Mouse (Mus musculus): ENCODE results near the gene Ccdc169. TPM values are rescaled to one million over a fixed set of nuclear protein-coding genes. Genes with fewer than 3 reads are reported as not detected.

Ccdc169 gene
- polyA plus RNA-seq, 2 experiments = 0.11 to 0.25 TPM

GRCm38 (mm10) chr3:55163510-55163909 is 26.4 kb downstream of the Ccdc169 start:
- 25% methylated on average over 4 of the region's 4 CpGs for WGBS
- Histone ChIP-seq H3K4me1 (ENCODE audit: control insufficient read depth, insufficient read depth, low read length) (no peaks in the 10 kb centered on the region), H3K27me3 (ENCODE audit: control insufficient read depth, insufficient read depth, low read length) (no peaks in the 10 kb centered on the region), H3K4me3 (replicated peaks; ENCODE audit: low read length) (no peak overlapping the region), H3K36me3 (ENCODE audit: control insufficient read depth, insufficient read depth, low read length) (no peaks in the 10 kb centered on the region), H3K27ac (replicated peaks; ENCODE audit: low read depth, low read length) (no peak overlapping the region), H3K9me3 (ENCODE audit: control insufficient read depth, low read length) (no peaks in the 10 kb centered on the region), H3K4me2 (replicated peaks; ENCODE audit: low read depth, low read length, severe bottlenecking) (no peak overlapping the region), H3K9ac (ENCODE audit: low read depth, low read length, severe bottlenecking) (no peak overlapping the region)
- DNase-seq (ENCODE audit: low spot score) (peak; percentile 44), ATAC-seq (ENCODE audit: low FRiP score, low read depth) (no peak)
- TF ChIP-seq POLR2A (IDR thresholded peaks at IDR 0.05; ENCODE audit: borderline replicate concordance, extremely low read depth, insufficient read depth, insufficient read length) = no peak

GRCm38 (mm10) chr3:55172478-55172877 is 35.3 kb downstream of the Ccdc169 start:
- Histone ChIP-seq H3K27me3 (ENCODE audit: control insufficient read depth, insufficient read depth, low read length) (no peaks in the 10 kb centered on the region), H3K9ac (ENCODE audit: low read depth, low read length, severe bottlenecking) (no peak overlapping the region), H3K36me3 (ENCODE audit: control insufficient read depth, insufficient read depth, low read length) (no peaks in the 10 kb centered on the region), H3K9me3 (ENCODE audit: control insufficient read depth, low read length) (no peaks in the 10 kb centered on the region), H3K27ac (replicated peaks; ENCODE audit: low read depth, low read length) (no peak overlapping the region), H3K4me2 (replicated peaks; ENCODE audit: low read depth, low read length, severe bottlenecking) (no peak overlapping the region), H3K4me1 (ENCODE audit: control insufficient read depth, insufficient read depth, low read length) (no peaks in the 10 kb centered on the region), H3K4me3 (replicated peaks; ENCODE audit: low read length) (no peak overlapping the region)
- WGBS = 79% methylated on average over 3 of the region's 3 CpGs
- DNase-seq (ENCODE audit: low spot score) (no peak), ATAC-seq (ENCODE audit: low FRiP score, low read depth) (no peak)
- no peak for TF ChIP-seq POLR2A (IDR thresholded peaks at IDR 0.05; ENCODE audit: borderline replicate concordance, extremely low read depth, insufficient read depth, insufficient read length)

- H3K9me3 ChIP-seq (ENCODE audit: control insufficient read depth, low read length) = no peaks in the 10 kb centered on the region
- no peak overlapping the region for H3K4me3 ChIP-seq (replicated peaks; ENCODE audit: low read length)
- no peaks in the 10 kb centered on the region for H3K36me3 ChIP-seq (ENCODE audit: control insufficient read depth, insufficient read depth, low read length)
- TF ChIP-seq POLR2A (IDR thresholded peaks at IDR 0.05; ENCODE audit: borderline replicate concordance, extremely low read depth, insufficient read depth, insufficient read length) = no peak
- no peak overlapping the region for H3K9ac ChIP-seq (ENCODE audit: low read depth, low read length, severe bottlenecking)
- no peak for ATAC-seq (ENCODE audit: low FRiP score, low read depth)
- H3K27ac ChIP-seq (replicated peaks; ENCODE audit: low read depth, low read length) = no peak overlapping the region
- 50% methylated on average over 6 of the region's 6 CpGs for WGBS
- no peaks in the 10 kb centered on the region for H3K4me1 ChIP-seq (ENCODE audit: control insufficient read depth, insufficient read depth, low read length)
- no peaks in the 10 kb centered on the region for H3K27me3 ChIP-seq (ENCODE audit: control insufficient read depth, insufficient read depth, low read length)
- no peak overlapping the region for H3K4me2 ChIP-seq (replicated peaks; ENCODE audit: low read depth, low read length, severe bottlenecking)
- peak; percentile 33 for DNase-seq (ENCODE audit: low spot score)
These were observed 40.1 kb downstream of the Ccdc169 start for GRCm38 (mm10) chr3:55177271-55177670.

- Histone ChIP-seq H3K4me1 (ENCODE audit: control insufficient read depth, insufficient read depth, low read length) (no peaks in the 10 kb centered on the region), H3K27me3 (ENCODE audit: control insufficient read depth, insufficient read depth, low read length) (no peaks in the 10 kb centered on the region), H3K9ac (ENCODE audit: low read depth, low read length, severe bottlenecking) (no peak within 1 kb of the TSS), H3K4me2 (replicated peaks; ENCODE audit: low read depth, low read length, severe bottlenecking) (no peak within 1 kb of the TSS), H3K36me3 (ENCODE audit: control insufficient read depth, insufficient read depth, low read length) (no peaks in the 10 kb centered on the region), H3K27ac (replicated peaks; ENCODE audit: low read depth, low read length) (no peak within 1 kb of the TSS), H3K4me3 (replicated peaks; ENCODE audit: low read length) (no peak within 1 kb of the TSS), H3K9me3 (ENCODE audit: control insufficient read depth, low read length) (no peaks in the 10 kb centered on the region)
- DNase-seq (ENCODE audit: low spot score) = no peak
- no peak for ATAC-seq (ENCODE audit: low FRiP score, low read depth)
- 95% methylated on average over 22 of the region's 22 CpGs for WGBS
- TF ChIP-seq POLR2A (IDR thresholded peaks at IDR 0.05; ENCODE audit: borderline replicate concordance, extremely low read depth, insufficient read depth, insufficient read length) = no peak
These were observed 44.6 kb downstream of the Ccdc169 start, which contains the start of gene Sohlh2 for GRCm38 (mm10) chr3:55181766-55182165. Gene Sohlh2, plus strand, starts transcription at chr3:55182028.

- 72% methylated on average over 4 of the region's 4 CpGs for WGBS
- H3K27me3 ChIP-seq (ENCODE audit: control insufficient read depth, insufficient read depth, low read length) = no peaks in the 10 kb centered on the region
- no peaks in the 10 kb centered on the region for H3K4me1 ChIP-seq (ENCODE audit: control insufficient read depth, insufficient read depth, low read length)
- DNase-seq (ENCODE audit: low spot score) = no peak
- H3K9ac ChIP-seq (ENCODE audit: low read depth, low read length, severe bottlenecking) = no peak overlapping the region
- TF ChIP-seq POLR2A (IDR thresholded peaks at IDR 0.05; ENCODE audit: borderline replicate concordance, extremely low read depth, insufficient read depth, insufficient read length) = no peak
- no peak overlapping the region for H3K4me3 ChIP-seq (replicated peaks; ENCODE audit: low read length)
- H3K27ac ChIP-seq (replicated peaks; ENCODE audit: low read depth, low read length) = no peak overlapping the region
- no peaks in the 10 kb centered on the region for H3K36me3 ChIP-seq (ENCODE audit: control insufficient read depth, insufficient read depth, low read length)
- no peaks in the 10 kb centered on the region for H3K9me3 ChIP-seq (ENCODE audit: control insufficient read depth, low read length)
- no peak; the same call in 1 of the 2 replicates for ATAC-seq (ENCODE audit: low FRiP score, low read depth)
- no peak overlapping the region for H3K4me2 ChIP-seq (replicated peaks; ENCODE audit: low read depth, low read length, severe bottlenecking)
These were observed 54.5 kb downstream of the Ccdc169 start for GRCm38 (mm10) chr3:55191668-55192067.

GRCm38 (mm10) chr3:55193351-55193750 is 56.2 kb downstream of the Ccdc169 start:
- H3K9ac ChIP-seq (ENCODE audit: low read depth, low read length, severe bottlenecking) = no peak overlapping the region
- H3K27ac ChIP-seq (replicated peaks; ENCODE audit: low read depth, low read length) = no peak overlapping the region
- no peak for TF ChIP-seq POLR2A (IDR thresholded peaks at IDR 0.05; ENCODE audit: borderline replicate concordance, extremely low read depth, insufficient read depth, insufficient read length)
- no peak for ATAC-seq (ENCODE audit: low FRiP score, low read depth)
- no peaks in the 10 kb centered on the region for H3K27me3 ChIP-seq (ENCODE audit: control insufficient read depth, insufficient read depth, low read length)
- DNase-seq (ENCODE audit: low spot score) = no peak
- no peaks in the 10 kb centered on the region for H3K9me3 ChIP-seq (ENCODE audit: control insufficient read depth, low read length)
- WGBS = 48% methylated on average over 2 of the region's 2 CpGs
- no peaks in the 10 kb centered on the region for H3K4me1 ChIP-seq (ENCODE audit: control insufficient read depth, insufficient read depth, low read length)
- H3K36me3 ChIP-seq (ENCODE audit: control insufficient read depth, insufficient read depth, low read length) = no peaks in the 10 kb centered on the region
- no peak overlapping the region for H3K4me3 ChIP-seq (replicated peaks; ENCODE audit: low read length)
- H3K4me2 ChIP-seq (replicated peaks; ENCODE audit: low read depth, low read length, severe bottlenecking) = no peak overlapping the region
